Mouse (Mus musculus) stomach, postnatal 0 days (tissue): Measurements from ENCODE around the gene Hist2h2aa2.

Source experiments
- CTCF ChIP-seq: IDR thresholded peaks from 2 replicates; pipeline ENCODE4 v1.5.1; 2016; ENCODE audit warnings: antibody characterized with exemption, low read depth, mild to moderate bottlenecking, moderate library complexity
- EP300 ChIP-seq: optimal IDR thresholded peaks from 2 replicates; pipeline ENCODE3; 2016; ENCODE audit warnings: antibody characterized with exemption

DNA sequence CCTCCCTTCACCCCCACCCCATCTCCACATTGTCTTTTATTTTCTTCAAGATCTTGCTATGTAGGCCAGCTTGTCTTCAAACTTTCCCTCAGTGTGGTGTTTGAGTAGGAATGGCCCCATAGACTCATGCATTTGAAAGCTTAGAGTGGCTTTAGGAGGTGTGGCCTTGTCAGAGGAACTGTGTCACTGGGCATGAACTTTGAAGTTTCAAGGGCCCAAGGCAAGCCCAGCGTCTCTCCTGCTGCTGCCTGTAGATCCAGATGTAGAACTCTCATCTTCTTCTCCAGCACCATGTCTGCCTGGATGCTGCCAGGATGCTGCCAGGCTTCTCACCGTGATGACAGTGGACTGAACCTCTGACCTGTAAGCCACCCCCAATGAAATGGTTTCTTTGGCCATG is 11.2 kb downstream of the Hist2h2aa2 start:
- TF ChIP-seq CTCF (no peak), EP300 (no peak)
